Mouse (Mus musculus): ENCODE measurements around the gene Casp4.

Gene Casp4

DNA sequence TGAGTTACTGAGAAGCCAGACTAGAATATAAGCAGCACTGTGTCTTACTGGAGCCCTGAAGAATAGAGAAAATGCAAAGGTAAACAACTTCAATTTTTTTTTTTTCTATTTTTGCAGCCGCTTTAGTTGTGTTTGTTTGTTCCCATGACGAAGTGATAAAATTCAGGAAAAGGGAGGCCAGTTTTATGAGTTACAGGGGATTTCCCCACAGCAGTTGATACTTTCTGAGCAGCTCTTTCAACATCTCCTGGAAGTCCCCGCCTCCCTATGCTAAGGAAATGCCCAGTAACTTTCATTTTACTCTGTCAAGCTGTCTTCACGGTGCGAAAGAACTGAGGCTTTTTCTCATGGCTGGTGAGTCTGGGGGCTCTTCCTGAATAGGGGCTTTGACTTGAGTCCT is at the start of gene Casp4:
TSS of gene Casp4 (plus strand) at position 268 of the 400 bp plus-strand sequence.
- no peak for DNase-seq (ENCODE audit: low spot score in 2 of 2)

GRCm38 (mm10) chr9:5263951-5264475 is 44.6 kb upstream of the Casp4 start:
- no peak for DNase-seq (ENCODE audit: low spot score in 2 of 2)

DNA sequence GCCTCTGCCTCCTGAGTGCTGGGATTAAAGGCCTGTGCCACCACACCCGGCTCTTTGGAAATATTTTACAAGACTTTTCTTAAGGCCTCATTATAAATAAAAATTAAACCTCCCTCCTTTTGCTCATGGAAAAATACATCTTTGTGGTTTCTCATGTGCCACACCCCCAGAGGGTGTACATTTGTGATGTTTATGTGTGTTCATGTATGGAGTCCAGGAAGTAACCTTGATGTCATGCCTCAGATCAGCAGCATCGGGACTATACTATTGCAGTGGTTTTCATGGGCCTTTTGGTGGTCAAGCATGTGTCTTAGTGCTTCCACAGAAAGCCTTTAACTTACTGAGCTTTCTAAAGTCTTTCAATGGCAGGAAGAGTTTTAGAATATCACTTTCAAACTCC is 38.4 kb upstream of the Casp4 start:
- no peak for DNase-seq (ENCODE audit: low spot score in 2 of 2)

DNA sequence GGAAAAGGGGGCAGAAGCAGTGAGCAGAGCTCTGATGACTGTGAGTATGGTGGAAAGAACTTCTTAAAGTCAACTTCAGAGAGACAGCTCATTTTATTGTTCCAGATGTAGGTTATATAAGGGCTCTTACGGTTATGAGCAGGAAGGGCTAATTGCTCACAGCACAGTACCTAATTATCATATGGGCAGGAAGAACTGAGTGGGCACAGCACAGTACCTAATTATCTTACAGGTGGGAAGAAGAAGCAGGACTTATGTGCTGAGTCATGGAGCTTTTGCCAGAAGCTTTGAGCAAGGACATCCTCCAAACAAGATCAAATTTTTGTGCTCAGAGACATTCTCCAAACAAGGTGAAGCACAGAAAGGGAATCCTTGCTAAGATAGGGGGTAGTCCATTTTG is 37.7 kb upstream of the Casp4 start:
- DNase-seq (ENCODE audit: low spot score in 2 of 2) = no peak

DNA sequence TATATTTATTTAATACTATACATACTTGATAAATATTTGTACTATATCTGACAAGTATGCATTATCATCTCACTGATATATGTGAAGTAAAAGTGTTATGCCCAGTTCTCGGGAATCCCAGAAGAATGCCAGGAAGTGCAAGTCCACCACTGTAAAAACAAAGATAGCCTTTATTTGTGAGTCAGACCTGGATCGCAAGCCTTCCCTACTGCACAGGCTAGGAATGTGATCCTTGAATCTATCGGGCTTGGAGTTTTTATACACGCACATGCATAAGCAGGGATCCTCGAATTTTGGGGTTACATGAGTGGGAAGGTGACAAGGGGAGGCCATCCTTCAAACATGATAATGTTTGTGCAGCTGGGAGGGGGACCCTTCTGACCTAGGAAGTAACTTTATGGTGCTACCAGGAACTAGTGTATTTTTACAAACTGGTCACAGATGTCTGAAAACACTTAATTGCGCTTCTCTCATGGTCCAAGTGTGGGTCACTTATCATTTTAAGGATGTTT is 37.2 kb upstream of the Casp4 start:
- DNase-seq (ENCODE audit: low spot score in 2 of 2) = no peak

DNA sequence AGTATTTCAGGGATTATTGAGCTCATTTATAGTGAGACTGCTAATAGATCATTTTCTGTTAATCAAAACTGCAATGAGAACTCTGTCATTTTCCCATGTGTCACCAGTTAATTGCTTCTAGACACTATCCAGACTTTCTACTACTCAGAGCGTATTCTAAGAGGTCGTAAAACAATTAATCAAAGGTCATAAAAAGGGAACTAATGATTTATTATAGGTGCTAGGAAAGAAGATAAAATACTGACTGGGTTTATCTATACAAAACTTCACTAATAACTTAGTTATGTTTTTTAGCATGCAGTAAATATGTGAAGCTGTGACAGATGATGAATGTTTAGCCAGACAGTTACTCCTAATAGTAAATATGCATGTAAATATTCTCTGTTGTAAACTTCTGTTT is 22.6 kb upstream of the Casp4 start:
- no peak for DNase-seq (ENCODE audit: low spot score in 2 of 2)

- DNase-seq (ENCODE audit: low spot score in 2 of 2) = no peak
These were observed 22.0 kb upstream of the Casp4 start for GRCm38 (mm10) chr9:5286597-5286996.

- no peak for DNase-seq (ENCODE audit: low spot score in 2 of 2)
These were observed 12.0 kb upstream of the Casp4 start for GRCm38 (mm10) chr9:5296354-5297237.

DNA sequence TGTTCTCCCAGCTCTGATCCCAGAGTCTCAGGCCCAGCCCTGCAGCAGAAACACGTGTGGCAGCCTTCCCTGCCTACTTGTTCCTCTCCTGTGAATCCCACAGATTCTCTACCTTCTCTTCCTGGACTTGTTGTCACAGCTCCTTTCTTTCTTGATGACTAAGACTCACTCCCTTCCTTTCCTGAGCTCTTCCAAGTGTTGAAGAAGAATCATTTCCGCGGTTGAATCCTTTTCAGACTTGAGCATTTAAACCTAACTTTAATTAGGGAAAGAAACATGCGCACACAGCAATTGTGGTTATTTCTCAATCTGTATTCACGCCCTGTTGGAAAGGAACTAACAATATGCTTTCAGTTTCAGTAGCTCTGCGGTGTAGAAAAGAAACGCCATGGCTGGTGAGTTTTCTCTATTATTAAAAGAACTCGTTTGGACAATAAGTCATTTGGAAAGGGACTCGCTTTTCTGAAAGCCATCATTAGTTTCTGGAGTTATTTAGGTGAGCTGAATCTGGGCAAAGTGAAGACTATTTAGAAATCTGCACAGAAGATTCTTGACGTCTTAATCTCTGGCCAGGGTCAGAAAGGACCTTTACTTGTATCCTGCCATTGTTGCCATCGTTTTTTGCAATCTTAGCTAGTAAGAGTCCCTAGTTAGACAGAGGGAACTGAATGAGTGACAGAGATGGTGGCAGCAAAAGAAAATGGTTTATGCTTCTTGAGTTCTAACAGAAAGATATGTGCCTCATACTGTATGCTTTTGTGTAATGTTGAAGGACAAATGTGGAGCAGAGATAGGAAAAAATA is 10.1 kb upstream of the Casp4 start, which contains the start of gene Casp1:
TSS of gene Casp1 (plus strand) at position 189 of the 803 bp plus-strand sequence.
- no peak for DNase-seq (ENCODE audit: low spot score in 2 of 2)

DNA sequence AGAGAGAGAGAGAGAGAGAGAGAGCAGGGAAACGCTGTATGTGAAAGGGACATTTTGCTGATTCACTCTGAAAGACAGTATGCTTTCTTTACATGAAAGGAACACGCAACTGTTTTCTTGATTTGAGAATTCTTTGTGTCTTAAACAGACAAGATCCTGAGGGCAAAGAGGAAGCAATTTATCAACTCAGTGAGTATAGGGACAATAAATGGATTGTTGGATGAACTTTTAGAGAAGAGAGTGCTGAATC is 9.6 kb upstream of the Casp4 start:
- no peak for DNase-seq (ENCODE audit: low spot score in 2 of 2)

DNA sequence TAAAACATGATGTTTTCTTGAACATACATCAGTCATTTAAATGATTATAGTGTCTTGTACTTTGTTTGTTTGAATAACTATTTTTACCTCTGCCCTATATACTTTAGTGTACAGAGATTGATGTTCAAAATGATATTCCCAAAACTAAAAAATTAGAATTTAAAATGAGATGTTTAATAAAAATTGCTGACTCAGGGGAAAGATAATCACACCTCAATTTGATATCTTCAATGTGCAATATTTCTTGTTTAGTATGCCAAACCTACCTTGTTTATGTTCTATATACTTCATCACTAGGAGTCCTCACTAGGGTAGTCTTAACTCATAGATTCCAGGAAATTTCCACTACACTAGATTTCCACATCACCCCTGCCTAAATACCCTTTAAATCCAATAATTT is 1.5 kb downstream of the Casp4 start:
- DNase-seq (ENCODE audit: low spot score in 2 of 2) = no peak

DNA sequence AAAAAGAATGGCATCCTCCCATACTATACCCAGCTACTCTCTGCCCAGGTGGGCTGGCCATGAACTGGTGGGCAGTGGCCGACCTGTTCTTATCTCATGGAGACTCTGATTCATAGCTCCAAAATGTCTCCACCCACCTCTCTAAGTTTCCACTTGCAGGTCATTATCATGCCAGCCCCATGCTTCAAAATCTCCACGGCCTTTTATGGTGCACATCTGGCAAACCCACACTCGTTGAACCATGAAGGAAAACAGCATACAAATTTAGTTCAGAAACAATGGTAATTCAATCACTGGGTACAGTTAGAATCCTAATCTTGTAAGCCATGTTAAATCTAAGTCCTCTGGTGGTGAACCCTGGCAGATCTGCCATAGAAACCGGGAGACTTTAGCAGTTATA is 2.8 kb downstream of the Casp4 start:
- DNase-seq (ENCODE audit: low spot score in 2 of 2) = no peak

DNA sequence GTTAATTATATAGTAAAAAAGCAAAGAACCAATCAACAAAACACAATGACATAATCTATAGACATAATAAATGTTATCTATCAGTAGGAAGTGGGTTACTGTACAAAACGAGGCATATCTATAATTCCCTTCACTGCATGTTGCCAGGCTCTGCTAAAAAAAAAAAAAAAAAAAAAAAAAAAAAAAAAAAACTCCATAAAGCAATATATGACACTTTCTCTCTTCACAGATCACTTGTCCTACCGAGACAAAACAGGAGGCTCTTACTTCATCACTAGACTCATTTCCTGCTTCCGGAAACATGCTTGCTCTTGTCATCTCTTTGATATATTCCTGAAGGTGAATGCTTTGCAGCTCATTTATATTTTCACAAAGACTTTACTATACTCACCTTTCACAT is 19.6 kb downstream of the Casp4 start:
- no peak for DNase-seq (ENCODE audit: low spot score in 2 of 2)

- no peak for DNase-seq (ENCODE audit: low spot score in 2 of 2)
These were observed 23.8 kb downstream of the Casp4 start for GRCm38 (mm10) chr9:5332441-5332840.

DNA sequence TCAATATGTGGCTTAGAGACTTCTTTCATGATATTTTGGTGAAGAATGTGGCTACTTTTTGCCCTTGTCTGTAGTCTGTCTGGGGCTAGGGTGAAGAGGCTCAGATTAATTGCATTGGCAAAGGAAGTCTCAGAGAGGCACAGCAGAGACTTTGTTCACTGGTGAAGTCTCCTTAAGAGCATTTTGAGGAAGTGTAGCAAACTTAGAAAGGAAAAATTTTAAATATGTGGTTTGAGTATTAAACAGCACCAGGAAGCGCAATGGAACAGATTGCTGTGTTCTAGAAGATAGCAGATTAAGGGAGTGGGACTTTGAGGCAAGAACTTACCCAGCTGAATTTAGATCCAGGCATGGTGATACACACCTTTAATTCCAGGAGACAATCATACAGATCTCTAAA is 24.8 kb downstream of the Casp4 start:
- DNase-seq (ENCODE audit: low spot score in 2 of 2) = no peak

- no peak for DNase-seq (ENCODE audit: low spot score in 2 of 2)
These were observed 34.5 kb downstream of the Casp4 start for GRCm38 (mm10) chr9:5343092-5343491.

DNA sequence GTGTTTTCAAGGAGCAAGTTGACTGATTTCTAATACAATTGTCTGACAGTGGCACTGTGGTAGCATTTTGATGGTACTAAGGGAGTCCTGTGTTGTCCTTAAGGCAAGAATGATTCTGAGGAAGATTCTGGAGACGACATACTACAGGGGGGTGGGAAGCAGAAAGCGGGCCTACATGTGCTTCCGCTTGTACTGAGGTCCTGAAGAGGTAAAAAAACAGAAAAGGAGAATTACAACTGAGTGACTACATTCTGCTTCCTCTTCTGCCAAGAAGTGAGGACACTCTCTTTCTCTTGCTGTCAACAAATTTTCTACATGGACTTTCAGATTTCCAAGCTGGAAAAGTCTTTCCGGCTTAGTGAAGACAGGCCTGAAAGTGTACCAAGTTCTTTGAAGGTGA is 35.5 kb downstream of the Casp4 start:
- no peak for DNase-seq (ENCODE audit: low spot score in 2 of 2)

DNA sequence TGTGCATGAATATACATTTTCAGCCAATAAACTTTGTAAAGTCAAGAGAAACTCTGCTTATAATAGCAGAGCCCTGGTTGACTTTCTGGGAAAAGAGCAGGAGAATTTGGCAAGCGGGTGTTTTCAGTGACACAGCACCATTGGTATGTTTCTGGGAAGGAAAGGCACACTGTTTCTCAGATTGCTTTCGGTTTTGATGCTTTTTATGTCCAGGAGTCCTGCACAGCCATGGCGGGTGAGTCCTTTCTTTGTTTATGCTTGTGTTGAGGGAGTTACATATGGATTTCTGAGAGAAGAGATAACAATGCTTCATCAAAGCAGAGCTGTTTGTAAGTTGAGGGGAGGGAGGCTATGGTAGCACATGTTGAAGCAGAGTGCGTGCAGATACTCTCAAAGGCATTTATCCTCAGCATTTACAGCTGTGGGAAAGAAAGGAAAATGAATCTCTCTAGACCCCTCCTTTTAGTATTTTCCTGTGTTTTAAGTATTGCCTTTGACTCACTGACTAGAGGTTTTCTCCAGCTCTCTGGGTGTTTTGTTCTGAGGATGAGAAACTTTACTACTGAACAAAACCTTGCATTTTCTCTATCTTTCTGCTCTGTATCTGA is 36.8 kb downstream of the Casp4 start, which contains the start of gene Casp12:
TSS of gene Casp12 (plus strand) at position 140 of the 608 bp plus-strand sequence.
- no peak for DNase-seq (ENCODE audit: low spot score in 2 of 2)

GRCm38 (mm10) chr9:5347381-5347780 is 38.8 kb downstream of the Casp4 start:
- no peak for DNase-seq (ENCODE audit: low spot score in 2 of 2)

GRCm38 (mm10) chr9:5353673-5354072 is 45.0 kb downstream of the Casp4 start:
- DNase-seq (ENCODE audit: low spot score in 2 of 2) = no peak

DNA sequence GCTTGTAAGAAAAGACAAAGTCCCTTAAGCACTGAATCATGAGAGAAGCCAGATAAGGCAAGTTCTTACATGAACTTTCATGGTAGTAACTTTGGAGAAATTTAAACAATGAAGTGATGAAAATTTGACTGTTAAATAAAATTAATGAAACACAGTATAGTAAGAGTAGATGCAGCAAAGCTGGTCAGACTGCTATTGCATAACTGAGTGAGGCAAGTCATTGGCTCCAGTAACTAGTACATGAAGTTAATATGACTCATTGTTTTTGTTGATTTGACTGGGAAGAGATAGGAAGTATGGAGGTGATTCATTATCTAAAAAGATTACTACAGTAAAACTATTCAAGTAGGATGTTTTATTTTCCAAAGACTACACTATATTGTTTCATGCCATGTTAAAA is 48.2 kb downstream of the Casp4 start:
- DNase-seq (ENCODE audit: low spot score in 2 of 2) = no peak

All from frontal cortex, postnatal 10 days (tissue).